Mouse (Mus musculus): ENCODE measurements around the gene Uqcrfs1. TPM values are rescaled to one million over a fixed set of nuclear protein-coding genes. Genes with fewer than 3 reads are reported as not detected.

Gene Uqcrfs1
- total and polyA plus RNA-seq, 2 experiments from 2014 or later, result 246 to 382 TPM

- H3K36me3 ChIP-seq (ENCODE audit: insufficient read depth, low read length), result no peaks in the 10 kb centered on the region
- no peak overlapping the region for H3K4me2 ChIP-seq (ENCODE audit: low read depth, low read length)
- TF ChIP-seq CTCF (IDR thresholded peaks at IDR 0.05; ENCODE audit: low read depth), result no peak
- no peaks in the 10 kb centered on the region for H3K9me3 ChIP-seq (ENCODE audit: low read length)
- no peaks in the 10 kb centered on the region for H3K27me3 ChIP-seq (ENCODE audit: insufficient read depth, low read length)
- ATAC-seq, result no peak
- DNase-seq (ENCODE audit: low spot score), result no peak
- H3K9ac ChIP-seq (replicated peaks; ENCODE audit: low read length), result no peak overlapping the region
- whole genome bisulfite sequencing, result 68% methylated on average over 6 of the region's 7 CpGs
- H3K4me1 ChIP-seq (ENCODE audit: insufficient read depth, low read length), result no peaks in the 10 kb centered on the region
- H3K27ac ChIP-seq, result no peak overlapping the region
- H3K4me3 ChIP-seq (ENCODE audit: low read length), result no peak overlapping the region
These were observed 22.4 kb upstream of the Uqcrfs1 start for GRCm38 (mm10) chr13:30567571-30567970.

- peak; percentile 71 for DNase-seq (ENCODE audit: low spot score)
- no peak overlapping the region for H3K9ac ChIP-seq (replicated peaks; ENCODE audit: low read length)
- WGBS, result 63% methylated on average over 8 of the region's 8 CpGs
- no peak overlapping the region for H3K27ac ChIP-seq
- H3K4me2 ChIP-seq (ENCODE audit: low read depth, low read length), result no peak overlapping the region
- H3K4me3 ChIP-seq (ENCODE audit: low read length), result no peak overlapping the region
- peak; percentile 71 for TF ChIP-seq CTCF (IDR thresholded peaks at IDR 0.05; ENCODE audit: low read depth)
- H3K36me3 ChIP-seq (ENCODE audit: insufficient read depth, low read length), result no peaks in the 10 kb centered on the region
- no peaks in the 10 kb centered on the region for H3K9me3 ChIP-seq (ENCODE audit: low read length)
- H3K4me1 ChIP-seq (ENCODE audit: insufficient read depth, low read length), result no peaks in the 10 kb centered on the region
- peak; percentile 68; the same call in 1 of the 2 replicates for ATAC-seq
- no peaks in the 10 kb centered on the region for H3K27me3 ChIP-seq (ENCODE audit: insufficient read depth, low read length)
These were observed 21.6 kb upstream of the Uqcrfs1 start for GRCm38 (mm10) chr13:30566767-30567166.

GRCm38 (mm10) chr13:30560603-30561002 lies 15.4 kb upstream of the Uqcrfs1 start:
- H3K4me2 ChIP-seq (ENCODE audit: low read depth, low read length), result no peak overlapping the region
- 79% methylated on average over 1 of the region's 1 CpGs for WGBS
- H3K27ac ChIP-seq, result no peak overlapping the region
- no peak overlapping the region for H3K9ac ChIP-seq (replicated peaks; ENCODE audit: low read length)
- no peaks in the 10 kb centered on the region for H3K4me1 ChIP-seq (ENCODE audit: insufficient read depth, low read length)
- DNase-seq (ENCODE audit: low spot score), result no peak
- ATAC-seq, result no peak
- no peak for TF ChIP-seq CTCF (IDR thresholded peaks at IDR 0.05; ENCODE audit: low read depth)
- H3K27me3 ChIP-seq (ENCODE audit: insufficient read depth, low read length), result no peaks in the 10 kb centered on the region
- no peaks in the 10 kb centered on the region for H3K36me3 ChIP-seq (ENCODE audit: insufficient read depth, low read length)
- H3K9me3 ChIP-seq (ENCODE audit: low read length), result no peaks in the 10 kb centered on the region
- H3K4me3 ChIP-seq (ENCODE audit: low read length), result no peak overlapping the region

GRCm38 (mm10) chr13:30560052-30560451 lies 14.9 kb upstream of the Uqcrfs1 start:
- DNase-seq (ENCODE audit: low spot score), result no peak

GRCm38 (mm10) chr13:30557751-30558150 lies 12.6 kb upstream of the Uqcrfs1 start:
- no peaks in the 10 kb centered on the region for H3K27me3 ChIP-seq (ENCODE audit: insufficient read depth, low read length)
- no peak overlapping the region for H3K4me2 ChIP-seq (ENCODE audit: low read depth, low read length)
- H3K4me1 ChIP-seq (ENCODE audit: insufficient read depth, low read length), result no peaks in the 10 kb centered on the region
- H3K9me3 ChIP-seq (ENCODE audit: low read length), result no peaks in the 10 kb centered on the region
- no peak overlapping the region for H3K9ac ChIP-seq (replicated peaks; ENCODE audit: low read length)
- no peak for ATAC-seq
- H3K4me3 ChIP-seq (ENCODE audit: low read length), result no peak overlapping the region
- no peak overlapping the region for H3K27ac ChIP-seq
- TF ChIP-seq CTCF (IDR thresholded peaks at IDR 0.05; ENCODE audit: low read depth), result no peak
- no peaks in the 10 kb centered on the region for H3K36me3 ChIP-seq (ENCODE audit: insufficient read depth, low read length)
- WGBS, result 84% methylated on average over 2 of the region's 2 CpGs
- DNase-seq (ENCODE audit: low spot score), result no peak

More at GRCm38 (mm10) chr13:30560052-30560451, 14.9 kb upstream of the Uqcrfs1 start:
- Histone ChIP-seq H3K4me1 (ENCODE audit: insufficient read depth, low read length) (no peaks in the 10 kb centered on the region), H3K9ac (replicated peaks; ENCODE audit: low read length) (no peak overlapping the region), H3K36me3 (ENCODE audit: insufficient read depth, low read length) (no peaks in the 10 kb centered on the region), H3K9me3 (ENCODE audit: low read length) (no peaks in the 10 kb centered on the region), H3K27ac (no peak overlapping the region), H3K4me2 (ENCODE audit: low read depth, low read length) (no peak overlapping the region), H3K4me3 (ENCODE audit: low read length) (no peak overlapping the region), H3K27me3 (ENCODE audit: insufficient read depth, low read length) (no peaks in the 10 kb centered on the region)
- ATAC-seq, result no peak
- TF ChIP-seq CTCF (IDR thresholded peaks at IDR 0.05; ENCODE audit: low read depth), result no peak
- WGBS, result 87% methylated on average over 5 of the region's 5 CpGs

- Histone ChIP-seq H3K36me3 (ENCODE audit: insufficient read depth, low read length) (no peaks in the 10 kb centered on the region), H3K4me3 (ENCODE audit: low read length) (no peak overlapping the region), H3K4me1 (ENCODE audit: insufficient read depth, low read length) (no peaks in the 10 kb centered on the region), H3K9me3 (ENCODE audit: low read length) (no peaks in the 10 kb centered on the region), H3K4me2 (ENCODE audit: low read depth, low read length) (no peak overlapping the region), H3K9ac (replicated peaks; ENCODE audit: low read length) (no peak overlapping the region), H3K27me3 (ENCODE audit: insufficient read depth, low read length) (no peaks in the 10 kb centered on the region), H3K27ac (no peak overlapping the region)
- no peak for DNase-seq (ENCODE audit: low spot score)
- WGBS, result 37% methylated on average over 5 of the region's 5 CpGs
- no peak for ATAC-seq
- peak; percentile 49 for TF ChIP-seq CTCF (IDR thresholded peaks at IDR 0.05; ENCODE audit: low read depth)
These were observed 8.0 kb upstream of the Uqcrfs1 start for GRCm38 (mm10) chr13:30553051-30553587.

GRCm38 (mm10) chr13:30549339-30549738 lies 4.2 kb upstream of the Uqcrfs1 start:
- no peak overlapping the region for H3K4me2 ChIP-seq (ENCODE audit: low read depth, low read length)
- 77% methylated on average over 5 of the region's 5 CpGs for WGBS
- no peaks in the 10 kb centered on the region for H3K27me3 ChIP-seq (ENCODE audit: insufficient read depth, low read length)
- H3K27ac ChIP-seq, result no peak overlapping the region
- DNase-seq (ENCODE audit: low spot score), result no peak
- no peak for TF ChIP-seq CTCF (IDR thresholded peaks at IDR 0.05; ENCODE audit: low read depth)
- no peaks in the 10 kb centered on the region for H3K36me3 ChIP-seq (ENCODE audit: insufficient read depth, low read length)
- peaks cover 2% of the 10 kb centered on the region; the same call in 1 of the 2 replicates for H3K4me1 ChIP-seq (ENCODE audit: insufficient read depth, low read length)
- no peak for ATAC-seq
- no peaks in the 10 kb centered on the region for H3K9me3 ChIP-seq (ENCODE audit: low read length)
- H3K4me3 ChIP-seq (ENCODE audit: low read length), result no peak overlapping the region
- no peak overlapping the region for H3K9ac ChIP-seq (replicated peaks; ENCODE audit: low read length)
